Mouse (Mus musculus) forebrain, embryonic 10.5 days (tissue): ENCODE data around the gene Abhd13. TPM values are rescaled to one million over a fixed set of nuclear protein-coding genes. Genes with fewer than 3 reads are reported as not detected.

Experiments used
- DNase-seq: peaks from one replicate; pipeline ENCODE4 v3.0.0-alpha.2; 2017; ENCODE audit warnings: low spot score; ENCODE audit errors: extremely low spot score
- H3K27ac ChIP-seq: fragments of 300-500 bp; sonication (generic); 2 replicates; pipeline ENCODE4 v1.5.1; 2016; ENCODE audit warnings: mild to moderate bottlenecking
- H3K27me3 ChIP-seq: fragments of 300-500 bp; sonication (generic); 2 replicates; pipeline ENCODE4 v1.6.1; 2016; ENCODE audit warnings: mild to moderate bottlenecking; ENCODE audit not compliant: poor library complexity, severe bottlenecking
- H3K36me3 ChIP-seq: fragments of 300-500 bp; sonication (generic); replicated peaks from 2 replicates; pipeline ENCODE4 v1.6.1; 2016; ENCODE audit warnings: mild to moderate bottlenecking, moderate library complexity
- H3K4me1 ChIP-seq: fragments of 300-500 bp; sonication (generic); 2 replicates; pipeline ENCODE4 v1.6.1; 2016
- H3K4me3 ChIP-seq: fragments of 300-500 bp; sonication (generic); 2 replicates; pipeline ENCODE4 v1.5.1; 2016; ENCODE audit warnings: mild to moderate bottlenecking, moderate library complexity
- H3K9me3 ChIP-seq: fragments of 300-500 bp; sonication (generic); 2 replicates; pipeline ENCODE4 v1.6.1; 2016; ENCODE audit warnings: mild to moderate bottlenecking, moderate library complexity
- WGBS: fragments of 180-500 bp; shearing (Covaris S2); methylation state at CpG from one replicate; pipeline ENCODE4 v1.1.7; 2016; 5-methylcytosine and 5-hydroxymethylcytosine counted together
- polyA plus RNA-seq: library from polyadenylated mRNA; unstranded; fragments of >200 nt; fragmentation: Nextera tagmentation; extraction: Ambion mirVana; gene quantifications from 2 replicates; pipeline ENCODE4 v1.2.1, GENCODE M21; 2016

Gene Abhd13
- 14.9 and 15.2 TPM in 2 replicates for polyA plus RNA-seq

- DNase-seq: peak; percentile 98
- Histone ChIP-seq H3K4me3 (peak within 1 kb of the TSS; percentile 91), H3K36me3 (peaks cover 10% of the 10 kb centered on the region), H3K4me1 (peaks cover 38% of the 10 kb centered on the region), H3K27ac (peak within 1 kb of the TSS; percentile 92), H3K27me3 (no peaks in the 10 kb centered on the region), H3K9me3 (no peaks in the 10 kb centered on the region)
- WGBS: under 1% methylated on average over 64 of the region's 68 CpGs
Measured at GRCm38 (mm10) chr8:9977573-9978314, at the start of gene Abhd13, which contains the start of gene Lig4. Abhd13 (plus strand) TSS chr8:9977707. Lig4 (minus strand) TSS chr8:9977686.

- Histone ChIP-seq H3K27me3 (no peaks in the 10 kb centered on the region), H3K4me3 (no peak overlapping the region)
- 86% methylated on average over 14 of the region's 14 CpGs for WGBS
Measured at GRCm38 (mm10) chr8:9929746-9930445, 47.6 kb upstream of the Abhd13 start.

GRCm38 (mm10) chr8:9932711-9933110 lies 44.8 kb upstream of the Abhd13 start:
- Histone ChIP-seq H3K36me3 (no peaks in the 10 kb centered on the region), H3K4me3 (no peak overlapping the region), H3K9me3 (no peaks in the 10 kb centered on the region), H3K27me3 (no peaks in the 10 kb centered on the region), H3K27ac (no peak overlapping the region), H3K4me1 (peaks cover 5% of the 10 kb centered on the region; the same call in 1 of the 2 replicates)
- DNase-seq: no peak

More at GRCm38 (mm10) chr8:9929746-9930445, 47.6 kb upstream of the Abhd13 start:
- no peak for DNase-seq
- Histone ChIP-seq H3K27ac (no peak overlapping the region), H3K9me3 (no peaks in the 10 kb centered on the region), H3K4me1 (peaks cover 5% of the 10 kb centered on the region; the same call in 1 of the 2 replicates), H3K36me3 (no peaks in the 10 kb centered on the region)

- H3K27ac ChIP-seq: no peak overlapping the region
- H3K4me1 ChIP-seq: peaks cover 5% of the 10 kb centered on the region; the same call in 1 of the 2 replicates
- WGBS: 39% methylated on average over 10 of the region's 10 CpGs
- H3K4me3 ChIP-seq: no peak overlapping the region
- peak; percentile 47 for DNase-seq
- no peaks in the 10 kb centered on the region for H3K27me3 ChIP-seq
- H3K36me3 ChIP-seq: no peaks in the 10 kb centered on the region
- no peaks in the 10 kb centered on the region for H3K9me3 ChIP-seq
Measured at GRCm38 (mm10) chr8:9934891-9935565, 42.5 kb upstream of the Abhd13 start.

- 75% methylated on average over 7 of the region's 7 CpGs for WGBS
- H3K27ac ChIP-seq: no peak overlapping the region
- no peak overlapping the region for H3K4me3 ChIP-seq
- H3K36me3 ChIP-seq: no peaks in the 10 kb centered on the region
- peaks cover 5% of the 10 kb centered on the region; the same call in 1 of the 2 replicates for H3K4me1 ChIP-seq
- no peaks in the 10 kb centered on the region for H3K27me3 ChIP-seq
- DNase-seq: no peak
- H3K9me3 ChIP-seq: no peaks in the 10 kb centered on the region
Measured at GRCm38 (mm10) chr8:9935574-9935973, 41.9 kb upstream of the Abhd13 start.

GRCm38 (mm10) chr8:9949134-9949890 lies 28.2 kb upstream of the Abhd13 start:
- H3K4me1 ChIP-seq: no peaks in the 10 kb centered on the region
- no peaks in the 10 kb centered on the region for H3K36me3 ChIP-seq
- H3K27ac ChIP-seq: no peak overlapping the region
- 68% methylated on average over 10 of the region's 10 CpGs for WGBS
- H3K4me3 ChIP-seq: no peak overlapping the region
- no peaks in the 10 kb centered on the region for H3K27me3 ChIP-seq
- DNase-seq: no peak
- H3K9me3 ChIP-seq: no peaks in the 10 kb centered on the region; the same call in 1 of the 2 replicates

GRCm38 (mm10) chr8:9958338-9958737 lies 19.2 kb upstream of the Abhd13 start:
- H3K36me3 ChIP-seq: no peaks in the 10 kb centered on the region
- 84% methylated on average over 4 of the region's 4 CpGs for WGBS
- H3K4me3 ChIP-seq: no peak overlapping the region
- H3K4me1 ChIP-seq: no peaks in the 10 kb centered on the region
- no peak overlapping the region for H3K27ac ChIP-seq
- no peak for DNase-seq
- no peaks in the 10 kb centered on the region for H3K9me3 ChIP-seq
- H3K27me3 ChIP-seq: no peaks in the 10 kb centered on the region

GRCm38 (mm10) chr8:9959919-9960318 lies 17.6 kb upstream of the Abhd13 start:
- Histone ChIP-seq H3K36me3 (no peaks in the 10 kb centered on the region), H3K27me3 (no peaks in the 10 kb centered on the region), H3K4me3 (no peak overlapping the region), H3K4me1 (no peaks in the 10 kb centered on the region), H3K27ac (no peak overlapping the region), H3K9me3 (no peaks in the 10 kb centered on the region)
- no peak for DNase-seq
- 93% methylated on average over 2 of the region's 2 CpGs for WGBS

- 91% methylated on average over 9 of the region's 9 CpGs for WGBS
- no peak overlapping the region for H3K4me3 ChIP-seq
- H3K4me1 ChIP-seq: peaks cover 15% of the 10 kb centered on the region
- no peaks in the 10 kb centered on the region for H3K9me3 ChIP-seq
- no peak for DNase-seq
- H3K36me3 ChIP-seq: peaks cover 44% of the 10 kb centered on the region
- H3K27me3 ChIP-seq: no peaks in the 10 kb centered on the region
- no peak overlapping the region for H3K27ac ChIP-seq
Measured at GRCm38 (mm10) chr8:9971866-9972265, 5.6 kb upstream of the Abhd13 start.

- no peaks in the 10 kb centered on the region for H3K9me3 ChIP-seq
- peak overlapping the region; percentile 91 for H3K4me3 ChIP-seq
- peaks cover 38% of the 10 kb centered on the region for H3K4me1 ChIP-seq
- 61% methylated on average over 5 of the region's 5 CpGs for WGBS
- no peak for DNase-seq
- peaks cover 30% of the 10 kb centered on the region for H3K36me3 ChIP-seq
- H3K27me3 ChIP-seq: no peaks in the 10 kb centered on the region
- H3K27ac ChIP-seq: no peak overlapping the region
Measured at GRCm38 (mm10) chr8:9975276-9975675, 2.2 kb upstream of the Abhd13 start.

GRCm38 (mm10) chr8:9975898-9976611 lies 1.5 kb upstream of the Abhd13 start:
- H3K4me3 ChIP-seq: peak overlapping the region; percentile 91
- no peaks in the 10 kb centered on the region for H3K27me3 ChIP-seq
- H3K27ac ChIP-seq: peak overlapping the region; percentile 86
- peak; percentile 98 for DNase-seq
- H3K36me3 ChIP-seq: peaks cover 26% of the 10 kb centered on the region
- under 1% methylated on average over 47 of the region's 47 CpGs for WGBS
- H3K4me1 ChIP-seq: peaks cover 38% of the 10 kb centered on the region
- no peaks in the 10 kb centered on the region for H3K9me3 ChIP-seq

- peak overlapping the region; percentile 92 for H3K27ac ChIP-seq
- WGBS: 47% methylated on average over 15 of the region's 15 CpGs
- no peaks in the 10 kb centered on the region for H3K9me3 ChIP-seq
- DNase-seq: no peak
- H3K4me1 ChIP-seq: peaks cover 38% of the 10 kb centered on the region
- H3K4me3 ChIP-seq: peak overlapping the region; percentile 91
- peaks cover 16% of the 10 kb centered on the region for H3K36me3 ChIP-seq
- no peaks in the 10 kb centered on the region for H3K27me3 ChIP-seq
Measured at GRCm38 (mm10) chr8:9977016-9977415, 491 bp upstream of the Abhd13 start.
